Mouse (Mus musculus) sigmoid colon, adult 10 weeks (tissue): Measurements from ENCODE around the gene Cybc1. TPM values are rescaled to one million over a fixed set of nuclear protein-coding genes. Genes with fewer than 3 reads are reported as not detected.

Source experiments
- polyA plus RNA-seq: library from polyadenylated mRNA; stranded (reverse); fragments of 350-450 nt; fragmentation: Illumina TruSeq; extraction: RNeasy Lipid Tissue Mini Kit (QIAGEN cat#74804); gene quantifications from one replicate; pipeline ENCODE4 v1.2.3, GENCODE M21; 2014; ENCODE audit warnings: low read depth, low replicate concordance

Cybc1 gene
- 13.2 TPM for polyA plus RNA-seq

GRCm38 (mm10) chr11:121229018-121229439 lies at the start of gene Cybc1:
Gene Cybc1 (minus strand): TSS chr11:121229322.

GRCm38 (mm10) chr11:121259160-121260100 lies 30.3 kb upstream of the Cybc1 start, which contains the start of gene Foxk2:
Gene Foxk2 (plus strand): TSS chr11:121259990.

GRCm38 (mm10) chr11:121236564-121237344 lies 7.6 kb upstream of the Cybc1 start, which contains the start of gene Narf:
Gene Narf (plus strand): TSS chr11:121237253.

GRCm38 (mm10) chr11:121204161-121205006 lies 24.7 kb downstream of the Cybc1 start, which contains the start of the genes Hexdc and Ogfod3:
Gene Hexdc (plus strand): TSS chr11:121204433.
Gene Ogfod3 (minus strand): TSS chr11:121204711.

Other genes with a start within 250 kb of the Cybc1 start
- 69.7 TPM for gene Csnk1d, start 238.0 kb downstream of the Cybc1 start, polyA plus RNA-seq
- not detected for gene Cd7, start 189.9 kb downstream of the Cybc1 start, polyA plus RNA-seq
- gene Sectm1b, start 165.8 kb downstream of the Cybc1 start, polyA plus RNA-seq = 278 TPM
- 6.2 TPM for gene Sectm1a, start 148.1 kb downstream of the Cybc1 start, polyA plus RNA-seq
- gene Tex19.2, start 110.6 kb downstream of the Cybc1 start, polyA plus RNA-seq = not detected
- gene Tex19.1, start 83.2 kb downstream of the Cybc1 start, polyA plus RNA-seq = not detected
- not detected for gene Uts2r, start 69.1 kb downstream of the Cybc1 start, polyA plus RNA-seq
- gene Hexdc, start 24.9 kb downstream of the Cybc1 start, polyA plus RNA-seq = 11.2 TPM
- gene Ogfod3, start 24.6 kb downstream of the Cybc1 start, polyA plus RNA-seq = 2.3 TPM
- gene Narf, start 7.9 kb upstream of the Cybc1 start, polyA plus RNA-seq = 26.2 TPM
- 12.0 TPM for gene Foxk2, start 30.7 kb upstream of the Cybc1 start, polyA plus RNA-seq
- 65.0 TPM for gene Wdr45b, start 125.1 kb upstream of the Cybc1 start, polyA plus RNA-seq
- 2.1 TPM for gene Rab40b, start 158.9 kb upstream of the Cybc1 start, polyA plus RNA-seq
- 9.4 TPM for gene Fn3krp, start 192.1 kb upstream of the Cybc1 start, polyA plus RNA-seq
- gene Fn3k, start 205.6 kb upstream of the Cybc1 start, polyA plus RNA-seq = 2.0 TPM
- gene Tbcd, start 222.6 kb upstream of the Cybc1 start, polyA plus RNA-seq = 26.4 TPM